Mouse (Mus musculus): ENCODE data around the gene Gm20388. TPM values are rescaled to one million over a fixed set of nuclear protein-coding genes. Genes with fewer than 3 reads are reported as not detected.

Gm20388 gene
- total and polyA plus RNA-seq, 3 experiments: 0.02 to 0.05 TPM; not detected in 1

DNA sequence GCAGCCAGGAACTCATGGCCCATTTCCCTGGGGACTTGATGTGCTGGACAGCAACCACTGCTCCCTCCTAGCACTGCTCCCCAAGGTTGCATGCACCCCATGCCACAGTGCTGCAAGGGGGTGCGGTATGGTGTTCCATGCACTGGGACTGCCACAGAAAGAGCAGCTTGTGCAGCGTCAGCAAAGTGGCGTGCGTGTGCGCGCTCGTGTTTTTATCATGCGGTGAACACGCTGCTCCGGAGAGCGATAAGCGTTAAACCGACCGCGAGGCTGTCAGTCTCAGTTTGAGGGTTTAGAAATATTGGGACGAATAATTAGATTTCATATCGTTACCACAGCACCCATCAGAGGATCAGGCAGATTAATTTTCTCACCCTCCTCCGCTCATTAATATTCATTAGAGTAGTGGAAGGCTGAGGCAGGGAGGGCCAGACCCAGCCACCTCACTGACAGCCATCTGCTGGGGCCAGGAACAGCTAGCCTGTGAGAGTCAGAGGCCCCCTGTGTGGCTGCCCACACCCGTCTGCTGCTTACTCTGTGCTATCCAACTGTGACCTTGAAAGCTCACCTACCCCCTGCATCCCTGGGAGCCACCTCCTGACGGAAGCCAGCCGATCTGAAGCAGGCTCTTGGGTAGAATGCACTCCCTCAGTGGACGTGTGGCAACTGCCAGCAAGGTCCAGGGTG lies 2419.1 kb downstream of the Gm20388 start:
- DNase-seq (ENCODE audit: low spot score) (no peak), ATAC-seq (ENCODE audit: extremely low read depth, insufficient number of reproducible peaks, low FRiP score, poor library complexity, severe bottlenecking) (no peak)
- H3K27me3 ChIP-seq (ENCODE audit: insufficient read depth, low read length): peaks cover 10% of the 10 kb centered on the region; the same call in 1 of the 2 replicates
- peaks cover 13% of the 10 kb centered on the region for H3K9me3 ChIP-seq (replicated peaks)
- H3K36me3 ChIP-seq (replicated peaks): peaks cover 98% of the 10 kb centered on the region
- TF ChIP-seq CTCF (IDR thresholded peaks at IDR 0.05; ENCODE audit: low read depth, low read length): no peak
- TF ChIP-seq POLR2AphosphoS5 (IDR thresholded peaks at IDR 0.05; ENCODE audit: insufficient replicate concordance, low read depth, low read length): no peak
- TF ChIP-seq GATA1 (IDR thresholded peaks at IDR 0.05; ENCODE audit: borderline replicate concordance, low read length): no peak
- no peak for TF ChIP-seq GATA2 (IDR thresholded peaks at IDR 0.05; ENCODE audit: borderline replicate concordance, low read depth, low read length)
- no peak for TF ChIP-seq TAL1 (conservative IDR thresholded peaks at IDR 0.05; ENCODE audit: low read depth, low read length)
- H3K4me1 ChIP-seq (ENCODE audit: insufficient read depth, low read depth, low read length): peaks cover 88% of the 10 kb centered on the region
- H3K4me3 ChIP-seq (ENCODE audit: low read depth, low read length): peak overlapping the region; percentile 61; the same call in 1 of the 2 replicates

DNA sequence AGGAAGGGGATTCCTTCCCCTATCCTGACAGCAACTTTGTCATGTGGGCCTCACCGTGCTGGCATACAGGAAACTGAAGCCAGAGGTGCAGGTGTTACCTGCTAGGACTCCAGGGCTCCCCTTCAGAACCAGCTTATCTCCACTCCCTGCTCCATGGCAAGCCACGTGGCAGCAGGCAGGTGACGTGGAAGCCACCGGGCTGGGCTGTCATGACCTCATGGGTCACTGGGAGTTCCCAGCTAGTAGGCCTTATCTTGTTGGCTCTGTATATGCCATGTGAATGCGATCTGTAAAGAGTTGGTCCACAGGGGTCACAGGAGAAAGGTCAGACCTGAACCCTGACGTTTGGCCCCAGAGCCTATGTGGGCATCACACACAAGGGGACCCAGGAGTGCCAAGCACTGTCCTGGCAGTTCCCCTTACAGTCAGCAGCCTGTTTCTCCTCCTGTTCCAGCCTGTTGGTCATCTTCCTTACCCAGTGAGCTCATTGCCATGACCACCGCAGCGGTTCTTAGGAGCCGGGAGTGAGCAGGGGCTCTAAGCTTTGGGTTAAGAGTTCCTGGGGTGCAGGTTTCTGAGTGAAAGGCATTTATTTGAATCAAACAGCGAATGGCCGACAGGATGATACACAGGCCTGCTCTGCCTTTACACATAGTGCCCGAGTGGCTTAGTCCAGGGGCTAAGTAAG lies 2419.9 kb downstream of the Gm20388 start:
- H3K27me3 ChIP-seq (ENCODE audit: insufficient read depth, low read length): peaks cover 12% of the 10 kb centered on the region; the same call in 1 of the 2 replicates
- H3K9me3 ChIP-seq (replicated peaks): peaks cover 22% of the 10 kb centered on the region
- no peak for DNase-seq (ENCODE audit: low spot score)
- ATAC-seq (ENCODE audit: extremely low read depth, insufficient number of reproducible peaks, low FRiP score, poor library complexity, severe bottlenecking): no peak
- no peak for TF ChIP-seq TAL1 (conservative IDR thresholded peaks at IDR 0.05; ENCODE audit: low read depth, low read length)
- H3K4me1 ChIP-seq (ENCODE audit: insufficient read depth, low read depth, low read length): peaks cover 81% of the 10 kb centered on the region
- peaks cover 98% of the 10 kb centered on the region for H3K36me3 ChIP-seq (replicated peaks)
- H3K4me3 ChIP-seq (ENCODE audit: low read depth, low read length): peak overlapping the region; percentile 17; the same call in 1 of the 2 replicates

GRCm38 (mm10) chr8:122331134-122331523 lies 2420.5 kb downstream of the Gm20388 start:
- no peak for ATAC-seq (ENCODE audit: extremely low read depth, insufficient number of reproducible peaks, low FRiP score, poor library complexity, severe bottlenecking)
- Histone ChIP-seq H3K9me3 (replicated peaks) (peaks cover 27% of the 10 kb centered on the region), H3K4me3 (ENCODE audit: low read depth, low read length) (no peak overlapping the region), H3K36me3 (replicated peaks) (peaks cover 98% of the 10 kb centered on the region), H3K27me3 (ENCODE audit: insufficient read depth, low read length) (peaks cover 14% of the 10 kb centered on the region; the same call in 1 of the 2 replicates), H3K4me1 (ENCODE audit: insufficient read depth, low read depth, low read length) (peaks cover 75% of the 10 kb centered on the region)
- TF ChIP-seq GATA2 (IDR thresholded peaks at IDR 0.05; ENCODE audit: borderline replicate concordance, low read depth, low read length) (no peak), POLR2AphosphoS5 (IDR thresholded peaks at IDR 0.05; ENCODE audit: insufficient replicate concordance, low read depth, low read length) (no peak), GATA1 (IDR thresholded peaks at IDR 0.05; ENCODE audit: borderline replicate concordance, low read length) (no peak), TAL1 (conservative IDR thresholded peaks at IDR 0.05; ENCODE audit: low read depth, low read length) (no peak), CTCF (IDR thresholded peaks at IDR 0.05; ENCODE audit: low read depth, low read length) (no peak)
- DNase-seq (ENCODE audit: low spot score): no peak

DNA sequence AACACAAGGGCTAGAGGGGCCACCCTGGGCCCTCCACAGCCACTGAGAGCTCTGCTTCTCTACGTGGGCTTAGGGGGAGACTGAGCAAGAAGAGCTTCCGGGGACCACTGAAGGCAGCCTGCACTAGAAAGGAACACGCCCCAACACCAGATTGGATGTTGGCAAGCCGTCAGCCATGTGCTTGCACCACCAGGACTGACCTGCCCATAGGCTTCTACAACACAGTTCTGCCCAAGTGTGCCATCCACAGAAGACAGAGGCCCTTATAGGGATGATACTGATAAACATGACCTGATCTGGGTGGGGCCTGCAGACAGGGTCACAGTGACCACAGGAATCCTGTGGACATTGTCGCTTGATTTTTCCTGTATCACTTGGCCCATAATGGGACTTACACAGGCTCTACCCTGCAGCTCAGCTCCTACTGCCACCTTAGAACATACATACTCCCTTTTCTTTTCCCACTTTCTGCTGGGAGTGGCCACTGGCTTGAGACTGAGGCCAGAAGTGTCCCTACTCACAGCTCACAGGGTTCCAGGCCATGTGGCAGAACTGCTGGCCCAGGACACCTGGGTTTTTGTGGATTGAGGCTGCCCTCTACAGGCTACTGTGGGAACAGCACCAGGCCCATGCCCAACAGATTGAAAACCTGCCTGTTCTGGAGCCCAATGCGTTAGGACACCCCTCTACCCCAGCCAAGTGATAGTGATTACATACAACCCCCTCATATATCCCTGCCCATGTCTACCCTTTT lies 2422.3 kb downstream of the Gm20388 start:
- peaks cover 98% of the 10 kb centered on the region for H3K36me3 ChIP-seq (replicated peaks)

GRCm38 (mm10) chr8:122333531-122333930 lies 2422.9 kb downstream of the Gm20388 start:
- Histone ChIP-seq H3K4me1 (ENCODE audit: insufficient read depth, low read depth, low read length) (peaks cover 74% of the 10 kb centered on the region), H3K4me3 (ENCODE audit: low read depth, low read length) (no peak overlapping the region), H3K9me3 (replicated peaks) (peaks cover 36% of the 10 kb centered on the region), H3K36me3 (replicated peaks) (peaks cover 98% of the 10 kb centered on the region), H3K27me3 (ENCODE audit: insufficient read depth, low read length) (peaks cover 18% of the 10 kb centered on the region; the same call in 1 of the 2 replicates)
- ATAC-seq (ENCODE audit: extremely low read depth, insufficient number of reproducible peaks, low FRiP score, poor library complexity, severe bottlenecking) (no peak), DNase-seq (ENCODE audit: low spot score) (no peak)
- no peak for TF ChIP-seq CTCF (IDR thresholded peaks at IDR 0.05; ENCODE audit: low read depth, low read length)
- no peak for TF ChIP-seq TAL1 (conservative IDR thresholded peaks at IDR 0.05; ENCODE audit: low read depth, low read length)
- no peak; the same call in 1 of the 2 replicates for TF ChIP-seq POLR2AphosphoS5 (IDR thresholded peaks at IDR 0.05; ENCODE audit: insufficient replicate concordance, low read depth, low read length)
- TF ChIP-seq GATA2 (IDR thresholded peaks at IDR 0.05; ENCODE audit: borderline replicate concordance, low read depth, low read length): no peak
- no peak for TF ChIP-seq GATA1 (IDR thresholded peaks at IDR 0.05; ENCODE audit: borderline replicate concordance, low read length)

More for the DNA sequence above, 2422.3 kb downstream of the Gm20388 start:
- Histone ChIP-seq H3K9me3 (replicated peaks) (peaks cover 36% of the 10 kb centered on the region), H3K4me3 (ENCODE audit: low read depth, low read length) (no peak overlapping the region), H3K4me1 (ENCODE audit: insufficient read depth, low read depth, low read length) (peaks cover 74% of the 10 kb centered on the region), H3K27me3 (ENCODE audit: insufficient read depth, low read length) (peaks cover 18% of the 10 kb centered on the region; the same call in 1 of the 2 replicates)
- TF ChIP-seq GATA1 (IDR thresholded peaks at IDR 0.05; ENCODE audit: borderline replicate concordance, low read length) (no peak), CTCF (IDR thresholded peaks at IDR 0.05; ENCODE audit: low read depth, low read length) (peak; percentile 96)
- no peak for DNase-seq (ENCODE audit: low spot score)
- no peak; the same call in 1 of the 2 replicates for ATAC-seq (ENCODE audit: extremely low read depth, insufficient number of reproducible peaks, low FRiP score, poor library complexity, severe bottlenecking)

Measured in G1E (cell line).